Mouse (Mus musculus) limb, embryonic 14.5 days (tissue): Measurements from ENCODE around the gene Slc15a3. TPM values are rescaled to one million over a fixed set of nuclear protein-coding genes. Genes with fewer than 3 reads are reported as not detected.

Source experiments
- ATAC-seq: fragments of 200-750 bp; cut with Nextera tagmentation; 2 replicates; pipeline ENCODE4 v1.8.0; 2017; ENCODE audit warnings: low read depth, moderate number of reproducible peaks, moderate TSS enrichment; ENCODE audit not compliant: low FRiP score
- DNase-seq: peaks from one replicate; pipeline ENCODE4 v3.0.0-alpha.2; 2015; ENCODE audit warnings: low spot score
- H3K27ac ChIP-seq: fragments of 300-500 bp; sonication (generic); replicated peaks from 2 replicates; pipeline ENCODE4 v1.5.1; 2014; ENCODE audit warnings: low read depth, mild to moderate bottlenecking, low read length, moderate library complexity, mixed read lengths
- H3K27me3 ChIP-seq: fragments of 300-500 bp; sonication (generic); 2 replicates; pipeline ENCODE4 v1.6.1; 2014; ENCODE audit warnings: low read length, mixed read lengths; ENCODE audit not compliant: control insufficient read depth, insufficient read depth
- H3K36me3 ChIP-seq: fragments of 300-500 bp; sonication (generic); 2 replicates; pipeline ENCODE4 v1.6.1; 2014; ENCODE audit warnings: mild to moderate bottlenecking, low read length, moderate library complexity, mixed read lengths; ENCODE audit not compliant: control insufficient read depth, insufficient read depth
- H3K4me1 ChIP-seq: fragments of 300-500 bp; sonication (generic); 2 replicates; pipeline ENCODE4 v1.6.1; 2014; ENCODE audit warnings: antibody characterized with exemption, low read length, mixed read lengths; ENCODE audit not compliant: control insufficient read depth, insufficient read depth
- H3K4me2 ChIP-seq: fragments of 300-500 bp; sonication (generic); replicated peaks from 2 replicates; pipeline ENCODE4 v1.6.1; 2014; ENCODE audit warnings: low read depth, mild to moderate bottlenecking, low read length, moderate library complexity; ENCODE audit not compliant: severe bottlenecking
- H3K4me3 ChIP-seq: fragments of 300-500 bp; sonication (generic); replicated peaks from 2 replicates; pipeline ENCODE4 v1.5.1; 2014; ENCODE audit warnings: low read length
- H3K9ac ChIP-seq: fragments of 300-500 bp; sonication (generic); 2 replicates; pipeline ENCODE4 v1.6.1; 2014; ENCODE audit warnings: mild to moderate bottlenecking, low read depth, low read length, moderate library complexity; ENCODE audit not compliant: severe bottlenecking
- H3K9me3 ChIP-seq: fragments of 300-500 bp; sonication (generic); 2 replicates; pipeline ENCODE4 v1.6.1; 2016; ENCODE audit warnings: low read length; ENCODE audit not compliant: control insufficient read depth
- POLR2A ChIP-seq: fragments of 200-500 bp; IDR thresholded peaks from 2 replicates; pipeline ENCODE4 v1.8.0; 2012; ENCODE audit warnings: inconsistent platforms, mild to moderate bottlenecking, moderate library complexity, borderline replicate concordance; ENCODE audit not compliant: insufficient read depth, insufficient read length; ENCODE audit errors: extremely low read depth
- WGBS: fragments of 180-500 bp; shearing (Covaris S2); extraction: QIAGEN DNeasy Blood & Tissue Kit; methylation state at CpG from one replicate; pipeline ENCODE4 v1.1.7; 2014; 5-methylcytosine and 5-hydroxymethylcytosine counted together
- polyA plus RNA-seq, 2 experiments: library from polyadenylated mRNA; depleted of rRNA in 1 of 2; stranded (reverse) in 1 of 2; unstranded in 1 of 2; fragments of >200 nt; fragmentation: Nextera tagmentation in 1 of 2; extraction: Ambion mirVana in 1 of 2; gene quantifications; 2 replicates each; pipeline versions ENCODE4 v1.2.1 to v1.2.3; 2012 to 2014

Gene Slc15a3
- polyA plus RNA-seq, 2 experiments = 1.7 to 2.1 TPM

DNA sequence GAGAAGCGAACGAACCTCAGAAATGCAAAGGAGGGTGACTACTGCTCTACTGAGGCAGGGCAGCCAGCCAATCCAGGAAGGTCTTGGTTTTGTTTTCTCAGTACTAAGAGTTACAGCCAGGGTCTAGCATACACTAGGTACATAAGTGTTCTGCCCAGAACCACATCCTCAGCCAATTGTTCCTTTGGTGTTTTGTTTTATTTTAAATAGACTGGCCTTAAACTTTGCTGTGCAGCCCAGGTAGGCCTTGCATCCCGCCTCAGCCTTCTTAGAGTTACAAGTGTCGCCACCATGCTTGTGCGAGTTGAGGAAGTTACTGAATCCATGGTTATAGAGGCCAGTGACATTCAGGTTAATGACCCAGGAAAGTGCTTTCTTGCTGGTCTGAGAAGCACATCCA, 26.5 kb upstream of the Slc15a3 start:
- ATAC-seq (no peak), DNase-seq (no peak)
- no peak overlapping the region for H3K4me3 ChIP-seq
- H3K9ac ChIP-seq = no peak overlapping the region
- no peaks in the 10 kb centered on the region for H3K27me3 ChIP-seq
- WGBS = 96% methylated on average over 5 of the region's 5 CpGs
- H3K36me3 ChIP-seq = no peaks in the 10 kb centered on the region
- no peaks in the 10 kb centered on the region for H3K4me1 ChIP-seq
- no peak overlapping the region for H3K4me2 ChIP-seq
- no peak overlapping the region for H3K27ac ChIP-seq
- H3K9me3 ChIP-seq = no peaks in the 10 kb centered on the region
- TF ChIP-seq POLR2A = no peak

DNA sequence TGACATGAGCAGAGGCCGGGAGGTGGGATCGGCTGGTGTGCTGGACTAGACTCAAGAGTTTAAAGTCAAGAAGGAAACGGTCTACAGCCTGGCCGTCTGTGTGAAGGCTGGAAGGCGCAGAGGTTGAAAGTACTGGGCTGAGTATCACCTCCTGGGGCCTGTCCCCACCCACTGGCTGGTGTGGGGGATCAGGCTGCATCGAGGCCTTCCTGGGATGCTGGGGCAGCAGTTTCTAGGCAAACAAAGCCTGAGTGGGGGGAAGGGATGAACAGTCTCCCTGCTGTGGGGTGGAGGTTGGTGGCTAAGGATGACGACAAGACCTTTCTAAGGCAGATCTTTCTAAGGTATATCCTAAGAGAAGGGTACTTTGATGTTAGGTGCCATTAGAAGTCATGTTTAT, 25.6 kb upstream of the Slc15a3 start:
- TF ChIP-seq POLR2A = no peak
- no peaks in the 10 kb centered on the region for H3K36me3 ChIP-seq
- WGBS = 70% methylated on average over 7 of the region's 7 CpGs
- H3K9ac ChIP-seq = no peak overlapping the region
- no peak for ATAC-seq
- no peak overlapping the region for H3K27ac ChIP-seq
- no peak overlapping the region for H3K4me3 ChIP-seq
- no peaks in the 10 kb centered on the region for H3K9me3 ChIP-seq
- no peaks in the 10 kb centered on the region for H3K27me3 ChIP-seq
- H3K4me1 ChIP-seq = peaks cover 4% of the 10 kb centered on the region; the same call in 1 of the 2 replicates
- no peak for DNase-seq
- H3K4me2 ChIP-seq = no peak overlapping the region

DNA sequence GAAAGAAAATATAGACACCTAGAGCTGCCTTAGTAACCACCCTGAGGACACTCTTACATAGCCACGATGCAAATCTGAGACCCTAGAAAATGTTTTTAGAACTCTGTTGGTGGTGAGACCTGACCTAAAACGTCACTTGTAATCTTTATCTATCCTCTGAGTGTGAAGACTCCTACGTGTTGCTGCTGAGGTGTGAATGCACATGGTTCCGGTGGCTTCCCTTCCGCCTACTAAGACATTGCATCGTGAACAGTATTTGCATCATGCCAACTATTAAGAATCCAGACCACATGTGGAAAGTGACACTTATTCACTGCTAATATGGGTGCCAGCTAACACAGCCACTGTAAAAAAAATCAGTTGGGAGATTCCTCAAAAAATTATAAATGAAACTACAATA, 23.7 kb upstream of the Slc15a3 start:
- no peaks in the 10 kb centered on the region for H3K36me3 ChIP-seq
- TF ChIP-seq POLR2A = no peak
- ATAC-seq = no peak
- no peaks in the 10 kb centered on the region for H3K27me3 ChIP-seq
- no peak overlapping the region for H3K9ac ChIP-seq
- H3K4me3 ChIP-seq = no peak overlapping the region
- H3K9me3 ChIP-seq = no peaks in the 10 kb centered on the region
- 81% methylated on average over 6 of the region's 6 CpGs for WGBS
- no peak overlapping the region for H3K27ac ChIP-seq
- no peak for DNase-seq
- H3K4me2 ChIP-seq = no peak overlapping the region
- H3K4me1 ChIP-seq = peaks cover 4% of the 10 kb centered on the region; the same call in 1 of the 2 replicates

DNA sequence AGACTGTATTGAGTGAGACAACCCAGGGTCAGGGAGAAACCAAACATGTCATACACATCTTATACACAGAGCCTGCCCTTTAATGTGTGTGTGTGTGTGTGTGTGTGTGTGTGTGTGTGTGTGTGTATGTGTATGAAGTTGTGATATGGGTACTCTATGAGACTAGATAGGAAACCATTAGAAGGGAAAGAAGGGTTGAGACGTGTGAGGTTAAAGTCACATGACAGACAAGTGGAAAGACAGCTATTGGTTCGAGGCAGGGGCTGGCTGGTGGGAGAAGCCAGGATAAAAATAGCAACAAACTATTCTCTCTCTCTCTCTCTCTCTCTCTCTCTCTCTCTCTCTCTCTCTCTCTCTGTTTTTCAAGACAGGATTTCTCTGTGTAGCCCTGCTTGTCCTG, 23.1 kb upstream of the Slc15a3 start:
- H3K36me3 ChIP-seq = no peaks in the 10 kb centered on the region
- H3K9me3 ChIP-seq = no peaks in the 10 kb centered on the region
- WGBS = 62% methylated on average over 2 of the region's 2 CpGs
- H3K4me1 ChIP-seq = peaks cover 4% of the 10 kb centered on the region; the same call in 1 of the 2 replicates
- H3K9ac ChIP-seq = no peak overlapping the region
- H3K4me3 ChIP-seq = no peak overlapping the region
- H3K27ac ChIP-seq = no peak overlapping the region
- DNase-seq (no peak), ATAC-seq (no peak)
- H3K27me3 ChIP-seq = no peaks in the 10 kb centered on the region
- no peak overlapping the region for H3K4me2 ChIP-seq
- no peak for TF ChIP-seq POLR2A

DNA sequence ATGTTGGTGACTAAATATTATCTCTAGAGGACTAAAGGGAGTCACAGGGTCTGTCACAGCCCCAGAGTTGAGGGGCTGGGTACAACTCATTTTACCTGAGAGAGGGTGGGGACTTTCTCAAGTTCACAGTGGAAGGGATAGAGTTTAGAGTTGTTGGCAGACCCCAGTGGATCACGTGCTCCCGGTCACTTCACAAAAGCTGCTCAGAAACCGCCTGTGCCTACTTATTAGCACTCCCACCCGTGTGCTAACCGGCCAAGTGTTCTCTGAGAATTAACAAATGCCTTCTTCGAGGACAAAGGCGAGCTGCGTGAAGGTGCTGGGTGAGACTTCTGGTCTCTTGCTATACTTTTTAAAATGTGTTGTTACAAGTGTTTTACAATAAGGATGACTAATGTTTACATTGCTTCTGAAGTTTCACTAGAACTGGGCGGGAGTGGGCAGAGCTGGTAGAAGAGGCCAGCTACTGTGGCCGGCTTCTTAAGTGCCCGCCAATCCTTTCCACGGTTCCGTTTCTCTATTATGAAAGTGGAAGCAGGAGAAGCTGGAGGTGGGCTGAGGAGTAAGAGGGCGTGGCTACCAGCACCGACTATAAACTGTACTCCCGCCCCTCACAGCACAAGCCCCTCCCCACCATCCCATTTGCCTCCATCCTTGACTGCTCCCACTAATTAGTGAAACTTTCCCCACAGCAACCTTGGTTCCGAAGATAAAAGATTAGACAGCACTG, 21.1 kb upstream of the Slc15a3 start:
- no peak for TF ChIP-seq POLR2A
- DNase-seq (no peak), ATAC-seq (no peak)
- no peak overlapping the region for H3K27ac ChIP-seq
- 30% methylated on average over 17 of the region's 17 CpGs for WGBS
- no peaks in the 10 kb centered on the region for H3K27me3 ChIP-seq
- peaks cover 4% of the 10 kb centered on the region; the same call in 1 of the 2 replicates for H3K4me1 ChIP-seq
- peak overlapping the region; percentile 3; the same call in 1 of the 2 replicates for H3K4me3 ChIP-seq
- 0 out of 2 replicates have a peak overlapping the region, but pooled peaks have one; percentile 9 for H3K9ac ChIP-seq
- no peaks in the 10 kb centered on the region for H3K9me3 ChIP-seq
- H3K36me3 ChIP-seq = no peaks in the 10 kb centered on the region
- H3K4me2 ChIP-seq = peak overlapping the region; percentile 30
